Mouse (Mus musculus): ENCODE data around the gene Fto. TPM values are rescaled to one million over a fixed set of nuclear protein-coding genes. Genes with fewer than 3 reads are reported as not detected.
A peak's percentile ranks its signal among the peaks of the same experiment; 100 is the strongest.

The Fto gene
- polyA plus RNA-seq, 1 experiment from 2014 or later: 106 TPM

DNA sequence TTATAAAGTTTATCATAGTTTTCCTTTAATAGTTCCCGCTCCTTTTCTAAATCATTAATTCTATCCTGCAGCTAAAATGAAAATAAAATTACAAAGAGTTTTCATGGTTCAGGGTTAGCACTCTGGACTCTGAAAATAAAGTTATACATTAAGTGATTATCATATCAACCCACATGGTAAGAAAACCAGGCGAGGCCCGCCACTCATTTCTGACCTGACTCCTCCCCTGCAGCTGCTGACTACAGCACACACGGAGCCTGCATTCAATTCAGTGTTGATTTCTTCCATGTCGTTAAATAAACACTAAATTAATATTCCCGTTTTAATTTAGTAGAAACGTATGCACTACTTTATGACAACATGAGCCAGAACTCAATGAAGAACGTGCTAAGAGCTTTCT lies 27.1 kb upstream of the Fto start:
- Histone ChIP-seq H3K36me3 (no peaks in the 10 kb centered on the region), H3K4me2 (replicated peaks) (no peak overlapping the region), H3K4me1 (peaks cover 17% of the 10 kb centered on the region; the same call in 1 of the 2 replicates), H3K4me3 (no peak overlapping the region), H3K9ac (no peak overlapping the region), H3K27ac (no peak overlapping the region), H3K9me3 (no peaks in the 10 kb centered on the region), H3K27me3 (no peaks in the 10 kb centered on the region)
- ATAC-seq (ENCODE audit: insufficient number of reproducible peaks, insufficient read depth, low FRiP score, low TSS enrichment): no peak
- 75% methylated on average over 8 of the region's 8 CpGs for WGBS

DNA sequence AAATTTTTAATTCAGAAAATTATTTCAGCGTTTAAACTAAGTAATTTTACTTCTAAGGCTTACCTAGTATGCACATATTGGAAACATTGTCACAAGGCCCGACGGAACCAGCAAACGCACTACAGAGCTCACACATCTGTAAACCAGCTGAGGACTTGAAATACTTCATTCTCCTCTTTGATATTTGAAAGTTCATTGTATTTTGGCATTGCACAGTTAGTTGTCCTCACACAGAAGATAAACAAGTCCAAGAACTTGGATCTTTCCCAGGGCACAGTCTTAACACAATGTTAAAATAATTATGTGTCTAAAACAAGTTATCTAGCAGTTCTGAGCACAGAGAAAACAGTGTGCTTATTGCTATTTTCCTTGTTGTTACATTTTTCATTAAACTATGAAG lies 22.7 kb upstream of the Fto start:
- H3K27me3 ChIP-seq: no peaks in the 10 kb centered on the region
- peaks cover 10% of the 10 kb centered on the region; the same call in 1 of the 2 replicates for H3K4me1 ChIP-seq
- H3K9me3 ChIP-seq: no peaks in the 10 kb centered on the region
- H3K9ac ChIP-seq: no peak overlapping the region
- no peak overlapping the region for H3K27ac ChIP-seq
- H3K36me3 ChIP-seq: no peaks in the 10 kb centered on the region
- no peak for ATAC-seq (ENCODE audit: insufficient number of reproducible peaks, insufficient read depth, low FRiP score, low TSS enrichment)
- H3K4me2 ChIP-seq (replicated peaks): no peak overlapping the region
- 49% methylated on average over 4 of the region's 4 CpGs for WGBS
- H3K4me3 ChIP-seq: no peak overlapping the region

- Histone ChIP-seq H3K9ac (no peak overlapping the region), H3K4me1 (peaks cover 10% of the 10 kb centered on the region), H3K27me3 (no peaks in the 10 kb centered on the region), H3K36me3 (no peaks in the 10 kb centered on the region), H3K4me3 (no peak overlapping the region), H3K9me3 (no peaks in the 10 kb centered on the region), H3K27ac (no peak overlapping the region), H3K4me2 (replicated peaks) (no peak overlapping the region)
- no peak for ATAC-seq (ENCODE audit: insufficient number of reproducible peaks, insufficient read depth, low FRiP score, low TSS enrichment)
- WGBS: 54% methylated on average over 5 of the region's 5 CpGs
These were observed 17.5 kb upstream of the Fto start for GRCm38 (mm10) chr8:91295786-91296185.

DNA sequence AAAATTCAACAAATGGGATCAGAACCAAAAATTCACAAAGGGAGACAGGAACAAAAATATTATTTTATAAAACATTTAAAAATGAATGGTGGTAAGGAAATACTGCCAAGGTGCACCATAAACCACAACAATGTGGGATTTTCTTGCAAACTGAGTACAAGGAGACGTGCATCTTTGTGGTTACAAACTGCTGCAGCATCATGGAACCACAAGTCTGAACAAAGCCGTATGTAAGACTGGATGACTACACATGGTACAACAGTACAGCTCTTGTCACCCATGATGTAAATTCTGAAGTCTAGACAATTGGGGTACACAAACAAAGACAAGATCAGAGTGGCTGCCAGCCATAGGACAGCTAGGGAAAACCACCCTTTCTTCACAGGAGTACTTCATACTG lies 14.7 kb upstream of the Fto start:
- Histone ChIP-seq H3K36me3 (peaks cover 6% of the 10 kb centered on the region), H3K27me3 (no peaks in the 10 kb centered on the region), H3K4me2 (replicated peaks) (no peak overlapping the region), H3K9me3 (no peaks in the 10 kb centered on the region), H3K9ac (no peak overlapping the region), H3K4me3 (no peak overlapping the region), H3K4me1 (peaks cover 6% of the 10 kb centered on the region), H3K27ac (no peak overlapping the region)
- 88% methylated on average over 2 of the region's 2 CpGs for WGBS
- no peak for ATAC-seq (ENCODE audit: insufficient number of reproducible peaks, insufficient read depth, low FRiP score, low TSS enrichment)

DNA sequence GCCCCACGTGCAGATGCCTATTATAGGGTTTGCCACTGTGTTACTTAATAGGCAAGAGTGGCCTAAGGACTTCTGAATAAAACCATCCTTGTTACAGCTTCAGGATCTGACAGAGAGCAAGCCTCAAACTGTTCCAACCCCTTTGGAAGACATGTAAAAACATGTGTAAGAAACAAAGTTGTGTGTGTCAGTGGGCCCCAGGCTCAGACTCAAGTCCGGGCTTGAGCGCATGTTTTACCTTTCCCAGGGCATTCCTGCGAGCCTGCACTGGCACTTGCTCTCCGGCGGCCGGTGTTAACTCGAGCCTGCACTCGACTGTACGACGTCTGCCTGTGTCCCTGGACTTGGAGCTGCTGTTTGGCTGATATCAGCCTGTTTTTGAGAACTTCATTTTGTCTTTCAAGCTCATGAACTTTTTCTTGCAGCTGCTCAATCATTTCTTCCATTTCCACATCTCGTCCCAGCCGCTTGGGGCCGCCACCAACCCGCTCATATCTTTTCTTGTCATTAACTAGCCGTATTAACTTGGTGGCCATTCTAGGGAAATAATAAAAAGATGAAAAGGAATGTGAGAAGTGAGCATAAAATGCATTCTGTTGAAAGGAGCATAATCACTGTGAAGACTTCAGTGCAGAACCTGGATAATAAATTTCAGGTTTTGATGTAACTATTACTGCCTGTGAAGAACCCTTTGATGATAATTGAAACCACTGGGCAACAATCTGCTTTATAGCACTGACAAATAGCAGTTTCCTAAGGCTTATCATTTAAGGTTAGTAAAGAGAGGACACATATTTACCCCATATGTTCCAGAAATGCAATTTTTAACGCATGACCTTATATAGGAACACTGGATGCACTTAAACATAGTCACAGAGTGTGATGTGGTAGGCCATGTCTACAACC lies 8.6 kb upstream of the Fto start:
- Histone ChIP-seq H3K27ac (no peak overlapping the region; the same call in 1 of the 2 replicates), H3K36me3 (peaks cover 6% of the 10 kb centered on the region), H3K4me1 (no peaks in the 10 kb centered on the region), H3K4me2 (replicated peaks) (no peak overlapping the region), H3K9me3 (no peaks in the 10 kb centered on the region), H3K27me3 (no peaks in the 10 kb centered on the region), H3K9ac (no peak overlapping the region), H3K4me3 (no peak overlapping the region)
- 73% methylated on average over 17 of the region's 17 CpGs for WGBS
- no peak for ATAC-seq (ENCODE audit: insufficient number of reproducible peaks, insufficient read depth, low FRiP score, low TSS enrichment)

GRCm38 (mm10) chr8:91312342-91312741 lies 983 bp upstream of the Fto start:
- Histone ChIP-seq H3K27ac (no peak overlapping the region), H3K27me3 (no peaks in the 10 kb centered on the region), H3K36me3 (no peaks in the 10 kb centered on the region), H3K9ac (peak overlapping the region; percentile 78), H3K4me3 (peak overlapping the region; percentile 76), H3K4me2 (replicated peaks) (peak overlapping the region; percentile 73), H3K4me1 (peaks cover 16% of the 10 kb centered on the region), H3K9me3 (no peaks in the 10 kb centered on the region)
- ATAC-seq (ENCODE audit: insufficient number of reproducible peaks, insufficient read depth, low FRiP score, low TSS enrichment): no peak
- 80% methylated on average over 2 of the region's 2 CpGs for WGBS

- Histone ChIP-seq H3K36me3 (no peaks in the 10 kb centered on the region), H3K9me3 (no peaks in the 10 kb centered on the region), H3K4me3 (no peak overlapping the region), H3K4me2 (replicated peaks) (no peak overlapping the region), H3K27me3 (no peaks in the 10 kb centered on the region), H3K27ac (no peak overlapping the region), H3K9ac (no peak overlapping the region), H3K4me1 (peaks cover 12% of the 10 kb centered on the region)
- 91% methylated on average over 5 of the region's 5 CpGs for WGBS
- no peak for ATAC-seq (ENCODE audit: insufficient number of reproducible peaks, insufficient read depth, low FRiP score, low TSS enrichment)
These were observed 4.4 kb downstream of the Fto start for GRCm38 (mm10) chr8:91317567-91318227.

GRCm38 (mm10) chr8:91318938-91319729 lies 5.8 kb downstream of the Fto start:
- Histone ChIP-seq H3K27me3 (no peaks in the 10 kb centered on the region), H3K27ac (no peak overlapping the region), H3K9me3 (no peaks in the 10 kb centered on the region), H3K4me3 (no peak overlapping the region), H3K9ac (no peak overlapping the region), H3K36me3 (no peaks in the 10 kb centered on the region), H3K4me1 (peaks cover 8% of the 10 kb centered on the region), H3K4me2 (replicated peaks) (no peak overlapping the region)
- whole genome bisulfite sequencing: 89% methylated on average over 7 of the region's 7 CpGs
- no peak for ATAC-seq (ENCODE audit: insufficient number of reproducible peaks, insufficient read depth, low FRiP score, low TSS enrichment)

GRCm38 (mm10) chr8:91323511-91323910 lies 10.2 kb downstream of the Fto start:
- H3K27me3 ChIP-seq: no peaks in the 10 kb centered on the region
- H3K9me3 ChIP-seq: no peaks in the 10 kb centered on the region
- H3K9ac ChIP-seq: no peak overlapping the region
- no peak overlapping the region for H3K4me3 ChIP-seq
- ATAC-seq (ENCODE audit: insufficient number of reproducible peaks, insufficient read depth, low FRiP score, low TSS enrichment): no peak
- H3K36me3 ChIP-seq: peaks cover 29% of the 10 kb centered on the region
- H3K27ac ChIP-seq: no peak overlapping the region
- H3K4me1 ChIP-seq: 0 out of 2 replicates have a peak, but pooled peaks cover 4% of the 10 kb centered on the region
- no peak overlapping the region for H3K4me2 ChIP-seq (replicated peaks)
- WGBS: 72% methylated on average over 7 of the region's 7 CpGs

- 49% methylated on average over 9 of the region's 9 CpGs for WGBS
These were observed 10.9 kb downstream of the Fto start for GRCm38 (mm10) chr8:91324271-91324670.

DNA sequence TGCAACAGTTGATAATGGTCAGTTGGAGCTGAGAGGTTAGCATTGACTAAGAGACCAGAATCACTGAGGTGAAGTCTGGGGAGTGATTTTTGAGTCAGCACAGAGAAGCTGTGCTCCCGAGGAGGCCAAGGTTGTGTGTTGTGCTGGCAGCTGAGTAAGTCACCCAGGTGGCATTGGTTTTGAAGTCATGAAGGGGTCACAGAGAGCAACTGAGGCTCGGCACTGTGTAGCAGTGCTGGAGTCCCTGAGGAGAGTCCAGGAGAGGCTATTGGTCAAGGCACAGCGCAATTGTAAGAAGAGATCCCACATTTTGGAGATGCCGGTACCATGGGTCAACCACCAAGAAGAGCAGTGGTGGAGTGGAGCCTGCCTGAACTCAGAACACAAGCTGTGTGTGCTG lies 11.6 kb downstream of the Fto start:
- WGBS: 84% methylated on average over 4 of the region's 4 CpGs
- ATAC-seq (ENCODE audit: insufficient number of reproducible peaks, insufficient read depth, low FRiP score, low TSS enrichment): no peak
- H3K36me3 ChIP-seq: peaks cover 29% of the 10 kb centered on the region
- H3K4me2 ChIP-seq (replicated peaks): no peak overlapping the region
- H3K9ac ChIP-seq: no peak overlapping the region
- H3K27ac ChIP-seq: no peak overlapping the region
- peaks cover 16% of the 10 kb centered on the region for H3K4me1 ChIP-seq
- H3K9me3 ChIP-seq: no peaks in the 10 kb centered on the region
- H3K27me3 ChIP-seq: no peaks in the 10 kb centered on the region
- H3K4me3 ChIP-seq: no peak overlapping the region

More at GRCm38 (mm10) chr8:91324271-91324670, 10.9 kb downstream of the Fto start:
- peaks cover 29% of the 10 kb centered on the region for H3K36me3 ChIP-seq
- no peak overlapping the region for H3K4me2 ChIP-seq (replicated peaks)
- H3K4me3 ChIP-seq: no peak overlapping the region
- no peak overlapping the region for H3K27ac ChIP-seq
- H3K9me3 ChIP-seq: no peaks in the 10 kb centered on the region
- H3K4me1 ChIP-seq: peaks cover 10% of the 10 kb centered on the region
- H3K27me3 ChIP-seq: no peaks in the 10 kb centered on the region
- no peak for ATAC-seq (ENCODE audit: insufficient number of reproducible peaks, insufficient read depth, low FRiP score, low TSS enrichment)
- no peak overlapping the region for H3K9ac ChIP-seq
